Mouse (Mus musculus): ENCODE data around the gene Tenm2. TPM values are rescaled to one million over a fixed set of nuclear protein-coding genes. Genes with fewer than 3 reads are reported as not detected.

The Tenm2 gene
- polyA plus RNA-seq, 1 experiment from 2014 or later = 0.12 TPM

DNA sequence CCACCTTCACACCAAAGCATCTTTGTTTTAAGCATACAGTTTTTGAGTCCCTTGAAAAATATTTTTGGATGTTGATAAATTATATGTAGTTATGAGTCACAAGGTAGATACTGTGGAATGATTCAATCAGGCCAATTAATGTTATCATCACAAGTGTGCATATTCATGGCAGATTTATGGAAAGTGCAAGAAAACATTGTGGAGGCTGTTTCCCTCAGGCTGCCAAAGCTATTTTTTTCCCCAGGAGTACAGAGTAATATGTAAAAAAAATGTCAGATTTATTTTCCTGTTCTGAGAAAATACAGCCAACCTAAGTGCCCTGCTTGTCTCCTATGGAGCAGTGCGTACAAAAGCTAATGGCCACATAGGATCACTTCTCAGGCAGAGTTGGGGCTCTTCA lies 882.5 kb downstream of the Tenm2 start:
- Histone ChIP-seq H3K4me1 (replicated peaks; ENCODE audit: control insufficient read depth, insufficient read depth, low read length) (no peaks in the 10 kb centered on the region), H3K9me3 (ENCODE audit: control insufficient read depth) (no peaks in the 10 kb centered on the region), H3K9ac (ENCODE audit: low read depth, low read length) (no peak overlapping the region), H3K36me3 (ENCODE audit: control insufficient read depth, insufficient read depth) (no peaks in the 10 kb centered on the region), H3K4me2 (replicated peaks; ENCODE audit: low read depth) (no peak overlapping the region), H3K4me3 (ENCODE audit: low read depth, low read length) (no peak overlapping the region), H3K27ac (ENCODE audit: low read depth, low read length) (no peak overlapping the region), H3K27me3 (replicated peaks; ENCODE audit: control insufficient read depth, insufficient read depth, low read length) (no peaks in the 10 kb centered on the region)
- no peak for ATAC-seq
- WGBS = 71% methylated on average over 1 of the region's 1 CpGs
- TF ChIP-seq CTCF (IDR thresholded peaks at IDR 0.05; ENCODE audit: low read depth) = no peak

DNA sequence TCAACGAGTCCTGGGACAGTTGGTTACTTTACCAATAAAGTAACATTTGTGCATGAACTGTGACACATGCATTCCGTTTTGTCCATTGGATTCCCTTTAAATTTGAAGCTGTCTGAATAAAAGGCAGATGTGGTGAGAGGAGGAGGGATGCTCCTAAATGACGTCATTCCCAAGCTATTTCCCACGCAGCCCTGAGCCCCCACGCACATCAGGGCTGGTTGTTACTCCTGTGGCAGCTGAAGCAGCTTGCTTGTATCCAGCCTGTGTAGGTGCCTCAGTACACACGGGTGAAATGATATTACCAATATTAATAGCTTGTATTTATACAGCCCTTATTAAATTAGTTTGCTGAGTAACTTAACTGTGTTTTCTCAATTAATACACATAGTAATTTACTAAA lies 884.0 kb downstream of the Tenm2 start:
- Histone ChIP-seq H3K9ac (ENCODE audit: low read depth, low read length) (no peak overlapping the region), H3K36me3 (ENCODE audit: control insufficient read depth, insufficient read depth) (no peaks in the 10 kb centered on the region), H3K27ac (ENCODE audit: low read depth, low read length) (no peak overlapping the region), H3K9me3 (ENCODE audit: control insufficient read depth) (no peaks in the 10 kb centered on the region), H3K4me1 (replicated peaks; ENCODE audit: control insufficient read depth, insufficient read depth, low read length) (no peaks in the 10 kb centered on the region), H3K4me3 (ENCODE audit: low read depth, low read length) (no peak overlapping the region), H3K27me3 (replicated peaks; ENCODE audit: control insufficient read depth, insufficient read depth, low read length) (no peaks in the 10 kb centered on the region), H3K4me2 (replicated peaks; ENCODE audit: low read depth) (no peak overlapping the region)
- no peak for TF ChIP-seq CTCF (IDR thresholded peaks at IDR 0.05; ENCODE audit: low read depth)
- ATAC-seq = no peak
- WGBS = 50% methylated on average over 6 of the region's 6 CpGs

DNA sequence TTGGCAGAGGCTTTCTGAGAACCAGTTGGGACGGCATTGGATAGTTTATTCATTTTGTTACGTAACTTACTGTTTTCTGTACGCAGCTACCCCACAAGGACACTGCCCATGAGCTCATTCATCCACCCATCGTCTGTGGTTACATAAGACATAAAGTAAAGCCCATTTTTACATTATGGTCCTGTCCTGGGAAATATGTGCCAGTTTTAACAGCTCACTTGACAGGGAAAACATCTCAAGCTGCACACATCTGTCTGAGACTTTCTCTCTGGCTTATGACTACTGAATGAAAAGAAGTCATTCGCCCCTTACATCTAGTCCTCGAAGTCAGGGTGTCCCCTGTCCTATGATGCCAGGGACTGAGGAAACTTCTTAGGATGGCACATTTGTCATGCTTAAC lies 884.4 kb downstream of the Tenm2 start:
- no peak overlapping the region for H3K4me2 ChIP-seq (replicated peaks; ENCODE audit: low read depth)
- H3K4me3 ChIP-seq (ENCODE audit: low read depth, low read length) = no peak overlapping the region
- no peaks in the 10 kb centered on the region for H3K36me3 ChIP-seq (ENCODE audit: control insufficient read depth, insufficient read depth)
- H3K27ac ChIP-seq (ENCODE audit: low read depth, low read length) = no peak overlapping the region
- H3K9me3 ChIP-seq (ENCODE audit: control insufficient read depth) = no peaks in the 10 kb centered on the region
- no peak overlapping the region for H3K9ac ChIP-seq (ENCODE audit: low read depth, low read length)
- ATAC-seq = no peak
- no peaks in the 10 kb centered on the region for H3K27me3 ChIP-seq (replicated peaks; ENCODE audit: control insufficient read depth, insufficient read depth, low read length)
- WGBS = 74% methylated on average over 6 of the region's 6 CpGs
- TF ChIP-seq CTCF (IDR thresholded peaks at IDR 0.05; ENCODE audit: low read depth) = no peak
- H3K4me1 ChIP-seq (replicated peaks; ENCODE audit: control insufficient read depth, insufficient read depth, low read length) = no peaks in the 10 kb centered on the region

DNA sequence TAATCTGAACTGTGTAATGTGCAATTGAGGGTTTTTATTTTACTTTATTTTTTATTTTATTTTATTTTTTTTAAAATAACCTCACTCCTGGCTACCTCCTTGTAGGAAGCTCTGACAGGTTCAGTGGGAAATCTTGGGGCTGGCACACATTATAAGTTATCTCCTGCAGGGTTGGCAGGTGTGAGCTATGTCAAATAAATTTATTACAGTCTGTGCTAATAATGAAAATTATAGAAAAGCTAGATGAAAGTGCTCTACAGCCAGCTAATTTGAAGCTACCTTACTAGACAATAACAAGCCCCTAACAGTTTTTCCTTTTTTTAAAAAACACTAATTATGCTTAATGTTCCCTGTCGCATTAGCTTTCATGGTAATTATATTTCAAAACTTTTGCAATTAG lies 885.5 kb downstream of the Tenm2 start:
- no peaks in the 10 kb centered on the region for H3K27me3 ChIP-seq (replicated peaks; ENCODE audit: control insufficient read depth, insufficient read depth, low read length)
- H3K9me3 ChIP-seq (ENCODE audit: control insufficient read depth) = no peaks in the 10 kb centered on the region
- no peak overlapping the region for H3K4me2 ChIP-seq (replicated peaks; ENCODE audit: low read depth)
- H3K27ac ChIP-seq (ENCODE audit: low read depth, low read length) = no peak overlapping the region
- no peaks in the 10 kb centered on the region for H3K4me1 ChIP-seq (replicated peaks; ENCODE audit: control insufficient read depth, insufficient read depth, low read length)
- ATAC-seq = no peak
- no peaks in the 10 kb centered on the region for H3K36me3 ChIP-seq (ENCODE audit: control insufficient read depth, insufficient read depth)
- H3K4me3 ChIP-seq (ENCODE audit: low read depth, low read length) = no peak overlapping the region
- H3K9ac ChIP-seq (ENCODE audit: low read depth, low read length) = no peak overlapping the region
- no peak for TF ChIP-seq CTCF (IDR thresholded peaks at IDR 0.05; ENCODE audit: low read depth)
- 96% methylated on average over 1 of the region's 1 CpGs for WGBS

DNA sequence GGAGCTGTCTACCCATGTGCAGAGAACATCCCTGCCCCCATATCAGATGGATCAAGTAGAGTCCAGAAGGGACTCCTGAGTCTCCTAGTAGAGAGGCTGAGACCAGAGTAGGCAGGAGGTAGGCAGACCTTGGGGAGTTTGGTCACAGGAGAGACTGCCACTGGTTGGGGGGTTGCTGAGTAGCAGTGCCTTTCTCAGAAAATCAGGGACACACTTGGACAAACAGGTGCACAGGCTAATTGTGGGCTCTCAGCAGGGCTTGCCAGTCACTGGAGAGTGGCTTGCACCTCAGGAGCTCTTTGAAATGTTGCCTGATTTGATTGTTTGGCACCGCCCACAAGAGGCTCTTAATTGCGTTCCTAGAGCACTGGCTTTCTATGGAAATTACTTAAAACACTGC lies 885.9 kb downstream of the Tenm2 start:
- Histone ChIP-seq H3K9me3 (ENCODE audit: control insufficient read depth) (no peaks in the 10 kb centered on the region), H3K4me2 (replicated peaks; ENCODE audit: low read depth) (no peak overlapping the region), H3K27ac (ENCODE audit: low read depth, low read length) (no peak overlapping the region), H3K36me3 (ENCODE audit: control insufficient read depth, insufficient read depth) (no peaks in the 10 kb centered on the region), H3K27me3 (replicated peaks; ENCODE audit: control insufficient read depth, insufficient read depth, low read length) (no peaks in the 10 kb centered on the region), H3K9ac (ENCODE audit: low read depth, low read length) (no peak overlapping the region), H3K4me3 (ENCODE audit: low read depth, low read length) (no peak overlapping the region), H3K4me1 (replicated peaks; ENCODE audit: control insufficient read depth, insufficient read depth, low read length) (no peaks in the 10 kb centered on the region)
- TF ChIP-seq CTCF (IDR thresholded peaks at IDR 0.05; ENCODE audit: low read depth) = no peak
- no peak for ATAC-seq
- 65% methylated on average over 2 of the region's 2 CpGs for WGBS

DNA sequence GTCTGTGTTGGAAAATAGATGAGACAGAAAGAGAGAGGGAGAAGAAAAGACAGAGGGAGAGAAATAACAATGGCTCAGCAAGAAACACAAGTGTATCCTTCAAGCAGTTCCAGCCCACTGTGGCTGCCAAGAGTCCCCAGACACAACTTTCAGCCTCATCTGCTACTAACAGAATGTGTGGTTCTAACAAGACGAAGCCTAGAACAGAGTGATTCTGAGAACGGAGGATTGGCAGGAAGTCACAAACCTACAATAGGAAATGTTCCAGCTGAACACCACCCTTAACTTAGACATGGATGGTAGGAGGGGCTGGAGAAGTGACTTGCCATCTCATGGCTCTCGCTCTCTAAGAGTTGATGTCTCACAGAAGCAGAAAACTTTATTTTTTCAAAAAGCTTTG lies 894.0 kb downstream of the Tenm2 start:
- no peaks in the 10 kb centered on the region for H3K4me1 ChIP-seq (replicated peaks; ENCODE audit: control insufficient read depth, insufficient read depth, low read length)
- no peak for ATAC-seq
- no peak for TF ChIP-seq CTCF (IDR thresholded peaks at IDR 0.05; ENCODE audit: low read depth)
- 90% methylated on average over 3 of the region's 3 CpGs for WGBS
- H3K9ac ChIP-seq (ENCODE audit: low read depth, low read length) = no peak overlapping the region
- H3K27ac ChIP-seq (ENCODE audit: low read depth, low read length) = no peak overlapping the region
- H3K4me3 ChIP-seq (ENCODE audit: low read depth, low read length) = no peak overlapping the region
- no peak overlapping the region for H3K4me2 ChIP-seq (replicated peaks; ENCODE audit: low read depth)
- no peaks in the 10 kb centered on the region for H3K9me3 ChIP-seq (ENCODE audit: control insufficient read depth)
- no peaks in the 10 kb centered on the region for H3K27me3 ChIP-seq (replicated peaks; ENCODE audit: control insufficient read depth, insufficient read depth, low read length)
- no peaks in the 10 kb centered on the region for H3K36me3 ChIP-seq (ENCODE audit: control insufficient read depth, insufficient read depth)

DNA sequence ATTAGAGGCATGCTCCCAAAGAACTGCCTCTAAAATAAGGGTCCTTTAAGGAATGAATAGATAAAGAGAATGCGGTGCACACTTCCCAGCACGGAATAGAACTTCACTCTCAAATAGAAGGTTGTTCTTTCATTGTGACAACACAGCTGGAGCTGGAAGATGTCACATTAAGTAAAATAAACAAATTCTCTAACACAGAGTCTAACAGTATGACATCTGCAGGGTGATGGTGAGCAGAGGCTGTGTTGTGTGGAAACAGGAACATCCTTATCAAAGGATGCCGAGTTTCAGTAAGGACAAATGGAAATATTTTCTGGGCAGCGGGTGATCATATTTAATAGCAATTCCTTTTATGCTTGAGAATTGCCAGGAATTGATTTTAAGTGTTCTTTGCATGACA lies 897.3 kb downstream of the Tenm2 start:
- Histone ChIP-seq H3K4me3 (ENCODE audit: low read depth, low read length) (no peak overlapping the region), H3K4me2 (replicated peaks; ENCODE audit: low read depth) (no peak overlapping the region), H3K9ac (ENCODE audit: low read depth, low read length) (no peak overlapping the region), H3K36me3 (ENCODE audit: control insufficient read depth, insufficient read depth) (no peaks in the 10 kb centered on the region), H3K27me3 (replicated peaks; ENCODE audit: control insufficient read depth, insufficient read depth, low read length) (no peaks in the 10 kb centered on the region), H3K9me3 (ENCODE audit: control insufficient read depth) (no peaks in the 10 kb centered on the region), H3K4me1 (replicated peaks; ENCODE audit: control insufficient read depth, insufficient read depth, low read length) (no peaks in the 10 kb centered on the region), H3K27ac (ENCODE audit: low read depth, low read length) (no peak overlapping the region)
- TF ChIP-seq CTCF (IDR thresholded peaks at IDR 0.05; ENCODE audit: low read depth) = no peak
- no peak for ATAC-seq
- WGBS = 59% methylated on average over 4 of the region's 4 CpGs

All from intestine, postnatal 0 days (tissue).